Mouse (Mus musculus) MEL (cell line): ENCODE results near the gene Cyb5b.

Experiments used
- HCFC1 ChIP-seq: IDR thresholded peaks from 2 replicates; pipeline ENCODE4 v1.6.1; 2012; ENCODE audit warnings: low read depth, mild to moderate bottlenecking, inconsistent platforms, low read length, improper control_type of control experiment, moderate library complexity
- KAT2A ChIP-seq: conservative IDR thresholded peaks from 2 replicates; pipeline ENCODE4 v1.6.1; 2012; ENCODE audit warnings: low read depth, low read length, improper control_type of control experiment, inconsistent platforms
- MAZ ChIP-seq: IDR thresholded peaks from 2 replicates; pipeline ENCODE4 v1.6.1; 2012; ENCODE audit warnings: low read depth, mild to moderate bottlenecking, inconsistent platforms, low read length, improper control_type of control experiment
- POLR2A ChIP-seq, 2 experiments: IDR thresholded peaks; 2 replicates each; pipeline ENCODE4 v1.6.1; 2011 to 2012; ENCODE audit warnings: low read length in 2 of 2, mild to moderate bottlenecking in 2 of 2, control low read depth in 1 of 2, improper control_type of control experiment in 1 of 2, low read depth in 1 of 2, moderate library complexity in 1 of 2; ENCODE audit not compliant: control insufficient read depth in 1 of 2, insufficient read depth in 1 of 2, poor library complexity in 1 of 2
- RAD21 ChIP-seq: IDR thresholded peaks from 2 replicates; pipeline ENCODE4 v1.6.1; 2011; ENCODE audit warnings: mild to moderate bottlenecking, low read depth, low read length, improper control_type of control experiment
- RCOR1 ChIP-seq: IDR thresholded peaks from 2 replicates; pipeline ENCODE4 v1.6.1; 2012; ENCODE audit warnings: low read depth, mild to moderate bottlenecking, inconsistent platforms, low read length, improper control_type of control experiment
- SIN3A ChIP-seq: IDR thresholded peaks from 2 replicates; pipeline ENCODE4 v1.6.1; 2012; ENCODE audit warnings: low read length, improper control_type of control experiment, inconsistent platforms
- USF2 ChIP-seq, 2 experiments: IDR thresholded peaks; 2 replicates each; pipeline ENCODE4 v1.6.1; 2011 to 2012; ENCODE audit warnings: improper control_type of control experiment in 2 of 2, low read length in 2 of 2, borderline replicate concordance in 1 of 2, inconsistent platforms in 1 of 2, low read depth in 1 of 2, mild to moderate bottlenecking in 1 of 2; ENCODE audit not compliant: insufficient read depth in 1 of 2
- ZC3H11A ChIP-seq: IDR thresholded peaks from 2 replicates; pipeline ENCODE4 v1.6.1; 2012; ENCODE audit warnings: low read depth, mild to moderate bottlenecking, inconsistent platforms, low read length, improper control_type of control experiment

DNA sequence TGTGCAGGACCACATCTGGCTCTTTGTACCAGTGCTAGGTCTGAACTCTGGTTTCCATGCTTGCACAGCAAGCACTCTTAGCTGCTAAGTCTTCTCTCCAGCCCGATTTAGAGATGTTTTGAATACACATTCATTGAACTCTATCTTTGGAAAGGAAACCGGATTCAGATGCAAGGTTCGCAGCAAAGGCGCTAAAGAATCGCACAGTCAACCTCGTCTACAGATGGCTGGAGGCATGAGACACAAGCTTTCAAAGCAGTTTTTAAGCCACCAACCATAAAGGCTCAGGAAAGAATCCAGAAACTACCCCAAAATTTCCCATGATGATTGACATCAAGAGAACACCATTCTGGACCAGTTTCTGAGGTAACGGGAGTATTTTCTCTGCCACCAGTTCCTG, 61.6 kb downstream of the Cyb5b start:
- no peak for TF ChIP-seq ZC3H11A
- no peak for TF ChIP-seq MAZ
- no peak for TF ChIP-seq RAD21
- TF ChIP-seq POLR2A (IDR thresholded peaks at IDR 0.05; ENCODE audit: control insufficient read depth in 1 of 2, insufficient read depth in 1 of 2, low read depth in 1 of 2, low read length in 2 of 2, poor library complexity in 1 of 2): no peak
- no peak for TF ChIP-seq HCFC1
- TF ChIP-seq SIN3A: no peak
- TF ChIP-seq KAT2A: no peak
- TF ChIP-seq RCOR1: no peak
- no peak for TF ChIP-seq USF2 (IDR thresholded peaks at IDR 0.05; ENCODE audit: borderline replicate concordance in 1 of 2, insufficient read depth in 1 of 2, low read depth in 1 of 2, low read length in 2 of 2)
